Mouse (Mus musculus) left cerebral cortex, postnatal 25 days (tissue): Measurements from ENCODE around the gene Taar8c. TPM values are rescaled to one million over a fixed set of nuclear protein-coding genes. Genes with fewer than 3 reads are reported as not detected.
"Not testable (repeated sequence)": the region's sequence is repeated elsewhere in the genome, so short reads cannot be mapped to it uniquely, and the experiment has no call there.

Source experiments
- DNase-seq, 2 experiments: peaks; one replicate each; pipeline ENCODE4 v3.0.0; 2022; ENCODE audit warnings: low spot score in 2 of 2, mixed read lengths in 1 of 2
- intact Hi-C: fragments of 180-260 bp; cut with DNase I; formaldehyde crosslinking; loops from one replicate; pipeline ENCODE4 v1.15.1; 2025
- total RNA-seq, 2 experiments: library from RNA; stranded (reverse); gene quantifications; 2 replicates each; pipeline ENCODE4 v1.2.3; 2021

Taar8c gene
- total RNA-seq, 2 experiments from 2014 or later, result not detected

- intact Hi-C loops, result loop anchor here (2.0 kb wide), 2 partner anchors 101 to 267 kb away; no protein-coding TSS in a partner anchor
Measured at GRCm38 (mm10) chr10:24080166-24080565, 21.5 kb downstream of the Taar8c start.

DNA sequence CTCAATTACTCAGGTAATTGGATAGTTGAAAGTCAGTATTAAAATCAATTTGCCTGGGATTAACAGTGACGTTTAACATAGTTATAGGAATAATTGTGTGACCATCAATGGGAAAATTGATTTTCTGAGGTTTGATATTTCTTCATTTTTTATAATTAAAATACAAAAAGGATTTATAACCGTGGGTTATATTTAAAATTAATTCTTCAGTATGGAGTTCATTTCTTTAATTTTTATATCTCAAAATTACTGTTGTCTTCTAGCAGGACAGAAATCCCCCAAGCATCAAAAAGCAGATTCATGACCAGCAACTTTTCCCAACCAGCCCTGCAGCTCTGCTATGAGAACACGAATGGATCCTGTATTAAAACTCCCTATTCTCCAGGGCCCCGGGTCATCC, 25.5 kb downstream of the Taar8c start, which contains the start of gene Taar8a:
Gene Taar8a, plus strand, starts transcription at position 301 of the 400 bp plus-strand sequence.
- DNase-seq, intact Hi-C loops: not testable (repeated sequence)

More at GRCm38 (mm10) chr10:24080166-24080565, 21.5 kb downstream of the Taar8c start:
- peak; percentile 36 to 57 for DNase-seq

DNA sequence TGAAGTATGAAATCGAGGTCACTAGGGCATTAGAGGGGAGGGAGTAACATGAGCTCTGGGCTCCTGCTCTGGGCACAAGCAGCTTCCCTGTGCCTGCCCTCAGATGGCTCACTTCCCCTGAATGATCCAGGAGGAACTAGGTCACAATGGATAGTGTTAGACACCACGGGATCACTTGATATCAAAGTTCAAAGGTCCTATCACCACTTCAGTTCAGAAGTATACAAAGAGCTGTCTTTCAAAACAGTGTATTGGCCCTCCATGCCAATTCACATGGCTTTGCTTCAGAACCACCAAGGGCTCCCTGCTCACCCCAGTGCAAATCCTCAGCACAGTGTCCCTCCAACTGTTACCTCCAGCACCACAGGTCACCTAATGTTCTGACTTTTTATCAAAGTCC, 27.0 kb downstream of the Taar8c start:
- DNase-seq, intact Hi-C loops: not testable (repeated sequence)

DNA sequence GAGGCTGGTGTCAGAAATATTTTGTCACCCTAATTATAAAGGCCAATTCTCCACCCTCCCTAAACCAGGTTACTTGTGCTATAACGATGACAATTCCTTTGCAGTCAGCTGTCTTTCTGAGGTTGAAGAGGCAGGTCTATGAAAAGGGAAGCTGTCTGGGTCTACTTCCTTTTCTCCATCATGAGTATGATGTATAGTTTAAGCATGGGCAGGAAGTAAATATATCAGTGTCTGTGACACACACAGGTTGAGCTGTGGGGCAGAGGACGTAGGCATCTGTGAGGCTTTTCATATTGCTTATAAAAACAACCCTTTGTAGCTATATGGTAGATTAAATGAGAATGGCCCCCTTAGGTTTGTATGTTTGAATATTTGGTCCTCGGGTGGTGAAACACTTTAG, 42.7 kb downstream of the Taar8c start:
- intact Hi-C loops, result no loop called here

DNA sequence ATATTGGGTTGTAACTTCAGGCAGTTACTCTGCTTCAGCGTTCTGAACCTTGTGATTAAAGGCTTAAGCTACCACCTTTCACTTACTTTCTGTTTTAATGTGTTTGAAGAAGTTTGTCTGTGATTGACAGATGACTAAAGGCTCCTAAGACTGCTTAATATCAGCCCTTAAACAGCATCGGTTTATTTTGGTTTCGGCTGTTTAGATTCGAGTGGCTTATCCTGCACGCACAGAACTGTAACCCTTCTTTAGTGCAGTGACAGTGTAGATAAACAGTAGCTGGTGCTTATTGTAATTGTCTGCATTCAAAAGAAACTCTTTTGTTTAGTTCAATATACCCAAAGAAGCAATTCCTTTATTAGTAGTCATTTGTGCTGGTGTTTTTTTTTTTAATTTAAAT, 49.7 kb downstream of the Taar8c start:
- no peak for DNase-seq
- intact Hi-C loops, result no loop called here

More for the DNA sequence above, 42.7 kb downstream of the Taar8c start:
- DNase-seq, result no peak

Other genes with a start within 250 kb of the Taar8c start
- under 1 TPM in 1 of 2 experiments, not detected in 1; 0.23 TPM for gene Vnn1, start 207.2 kb downstream of the Taar8c start, total RNA-seq
- not detected for gene Taar1, start 181.6 kb downstream of the Taar8c start, total RNA-seq
- gene Taar2, start 163.3 kb downstream of the Taar8c start, total RNA-seq, result not detected
- gene Taar3, start 152.4 kb downstream of the Taar8c start, total RNA-seq, result not detected
- not detected for gene Taar4, start 141.4 kb downstream of the Taar8c start, total RNA-seq
- not detected for gene Taar5, start 131.2 kb downstream of the Taar8c start, total RNA-seq
- not detected for gene Taar6, start 116.3 kb downstream of the Taar8c start, total RNA-seq
- not detected for gene Taar7a, start 108.4 kb downstream of the Taar8c start, total RNA-seq
- not detected for gene Taar7b, start 102.0 kb downstream of the Taar8c start, total RNA-seq
- gene Taar7d, start 74.7 kb downstream of the Taar8c start, total RNA-seq, result not detected
- not detected for gene Taar7e, start 64.3 kb downstream of the Taar8c start, total RNA-seq
- gene Taar7f, start 52.4 kb downstream of the Taar8c start, total RNA-seq, result not detected
- not detected for gene Taar8a, start 25.4 kb downstream of the Taar8c start, total RNA-seq
- gene Taar8b, start 9.6 kb downstream of the Taar8c start, total RNA-seq, result not detected
- gene Taar9, start 7.6 kb upstream of the Taar8c start, total RNA-seq, result not detected
- 100 to 1,000 TPM; 128 to 129 TPM for gene Stx7, start 47.4 kb upstream of the Taar8c start, total RNA-seq
- 1 to 10 TPM; 8.2 to 8.8 TPM for gene Moxd1, start 121.6 kb upstream of the Taar8c start, total RNA-seq